Mouse (Mus musculus) forebrain, postnatal 0 days (tissue): ENCODE results near the gene Hmgcr. TPM values are rescaled to one million over a fixed set of nuclear protein-coding genes. Genes with fewer than 3 reads are reported as not detected.

Source experiments
- ATAC-seq: fragments of 200-750 bp; cut with Nextera tagmentation; 2 replicates; pipeline ENCODE4 v1.8.0; 2017; ENCODE audit warnings: mild to moderate bottlenecking, moderate library complexity
- DNase-seq: peaks from one replicate; pipeline ENCODE4 v3.0.0-alpha.2; 2015
- H3K27ac ChIP-seq: fragments of 300-500 bp; sonication (generic); 2 replicates; pipeline ENCODE4 v1.5.1; 2014; ENCODE audit warnings: low read depth, mild to moderate bottlenecking, antibody characterized with exemption, low read length, moderate library complexity, mixed read lengths
- H3K27me3 ChIP-seq: fragments of 300-500 bp; sonication (generic); 2 replicates; pipeline ENCODE4 v1.6.1; 2014; ENCODE audit warnings: mild to moderate bottlenecking, low read length, mixed read lengths; ENCODE audit not compliant: insufficient read depth
- H3K36me3 ChIP-seq: fragments of 300-500 bp; sonication (generic); 2 replicates; pipeline ENCODE4 v1.6.1; 2014; ENCODE audit warnings: mild to moderate bottlenecking, moderate library complexity; ENCODE audit not compliant: insufficient read depth
- H3K4me1 ChIP-seq: fragments of 300-500 bp; sonication (generic); 2 replicates; pipeline ENCODE4 v1.6.1; 2014; ENCODE audit warnings: antibody characterized with exemption; ENCODE audit not compliant: insufficient read depth
- H3K4me2 ChIP-seq: fragments of 300-500 bp; sonication (generic); 2 replicates; pipeline ENCODE4 v1.6.1; 2014; ENCODE audit warnings: low read depth, mild to moderate bottlenecking, moderate library complexity
- H3K4me3 ChIP-seq: fragments of 300-500 bp; sonication (generic); 2 replicates; pipeline ENCODE4 v1.5.1; 2014; ENCODE audit warnings: low read depth, low read length, mixed read lengths
- H3K9ac ChIP-seq: fragments of 300-500 bp; sonication (generic); 2 replicates; pipeline ENCODE4 v1.6.1; 2014; ENCODE audit warnings: mild to moderate bottlenecking
- H3K9me3 ChIP-seq: fragments of 300-500 bp; sonication (generic); 2 replicates; pipeline ENCODE4 v1.6.1; 2016; ENCODE audit warnings: low read length
- CTCF ChIP-seq: sonication (generic); IDR thresholded peaks from 2 replicates; pipeline ENCODE4 v1.5.1; 2016; ENCODE audit warnings: antibody characterized with exemption, control low read depth, low read depth
- WGBS: fragments of 180-500 bp; shearing (Covaris S2); extraction: QIAGEN DNeasy Blood & Tissue Kit; methylation state at CpG from one replicate; pipeline ENCODE4 v1.1.7; 2014; 5-methylcytosine and 5-hydroxymethylcytosine counted together
- polyA plus RNA-seq: library from polyadenylated mRNA; unstranded; fragments of >200 nt; fragmentation: Nextera tagmentation; extraction: Ambion mirVana; gene quantifications from 2 replicates; pipeline ENCODE4 v1.2.1, GENCODE M21; 2015
- total RNA-seq: library from RNA; depleted of rRNA; stranded (reverse); fragments of >200 nt; gene quantifications from 2 replicates; pipeline ENCODE4 v1.2.3, GENCODE M21; 2014; rRNA removed

The Hmgcr gene
- total RNA-seq (230 and 249 TPM in 2 replicates), polyA plus RNA-seq (142 and 175 TPM in 2 replicates)

GRCm38 (mm10) chr13:96670406-96671077, at the start of gene Hmgcr:
TSS of gene Hmgcr (minus strand) at chr13:96670936.
- Histone ChIP-seq H3K27ac (peak within 1 kb of the TSS; percentile 93), H3K9ac (peak within 1 kb of the TSS; percentile 93), H3K4me2 (peak within 1 kb of the TSS; percentile 65), H3K36me3 (peaks cover 7% of the 10 kb centered on the region), H3K4me3 (peak within 1 kb of the TSS; percentile 90), H3K4me1 (peaks cover 26% of the 10 kb centered on the region), H3K9me3 (no peaks in the 10 kb centered on the region), H3K27me3 (no peaks in the 10 kb centered on the region)
- peak; percentile 31 for TF ChIP-seq CTCF
- ATAC-seq, result peak; percentile 100
- under 1% methylated on average over 70 of the region's 70 CpGs for WGBS
- peak; percentile 99 for DNase-seq

DNA sequence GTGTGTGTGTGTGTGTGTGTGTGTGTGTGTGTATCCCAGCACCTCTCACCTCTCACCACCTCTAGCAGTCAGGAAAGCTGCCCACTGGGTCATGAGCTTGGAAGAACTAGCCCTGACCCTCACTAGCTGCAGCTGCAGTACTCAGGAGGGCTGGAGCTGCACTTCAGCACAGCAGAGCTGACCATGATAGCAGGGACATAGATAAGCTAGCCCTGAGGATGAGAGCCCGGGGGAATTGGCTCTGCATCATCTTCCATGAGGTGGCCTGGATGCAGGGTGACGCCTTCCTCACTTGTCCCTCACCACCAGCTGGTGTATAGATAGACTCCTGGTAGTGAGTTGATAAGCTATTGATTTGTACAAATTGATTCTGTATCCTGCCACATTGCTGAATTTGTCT, 49.3 kb upstream of the Hmgcr start:
- Histone ChIP-seq H3K4me3 (no peak overlapping the region), H3K9me3 (no peaks in the 10 kb centered on the region), H3K36me3 (no peaks in the 10 kb centered on the region), H3K9ac (no peak overlapping the region), H3K4me1 (no peaks in the 10 kb centered on the region), H3K27me3 (no peaks in the 10 kb centered on the region), H3K4me2 (no peak overlapping the region), H3K27ac (no peak overlapping the region)
- WGBS, result 89% methylated on average over 2 of the region's 2 CpGs
- DNase-seq (no peak), ATAC-seq (no peak)
- TF ChIP-seq CTCF, result no peak

DNA sequence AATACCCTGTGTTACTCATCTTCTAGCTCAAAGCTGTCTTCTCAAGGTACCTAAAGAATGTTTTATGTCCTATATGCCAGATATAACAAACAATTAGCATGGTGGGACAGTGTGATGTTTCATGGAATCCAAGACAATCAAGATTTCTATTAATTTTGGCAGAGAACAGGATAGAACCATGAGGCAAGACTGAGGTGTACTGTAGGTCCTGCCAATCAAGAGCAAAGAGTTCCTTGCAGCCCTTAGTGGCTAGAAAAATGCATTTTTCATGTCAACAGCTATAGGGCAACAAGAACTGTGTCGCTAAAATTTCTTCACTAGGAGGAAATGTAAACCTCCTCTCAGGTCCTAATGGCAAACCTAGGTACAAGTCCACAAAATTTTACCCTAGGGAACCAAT, 47.1 kb upstream of the Hmgcr start:
- Histone ChIP-seq H3K4me1 (no peaks in the 10 kb centered on the region), H3K4me2 (no peak overlapping the region), H3K27ac (no peak overlapping the region), H3K27me3 (no peaks in the 10 kb centered on the region), H3K9me3 (no peaks in the 10 kb centered on the region), H3K4me3 (no peak overlapping the region), H3K9ac (no peak overlapping the region), H3K36me3 (no peaks in the 10 kb centered on the region)
- 67% methylated on average over 1 of the region's 1 CpGs for WGBS
- DNase-seq, result no peak
- no peak for ATAC-seq
- no peak for TF ChIP-seq CTCF

DNA sequence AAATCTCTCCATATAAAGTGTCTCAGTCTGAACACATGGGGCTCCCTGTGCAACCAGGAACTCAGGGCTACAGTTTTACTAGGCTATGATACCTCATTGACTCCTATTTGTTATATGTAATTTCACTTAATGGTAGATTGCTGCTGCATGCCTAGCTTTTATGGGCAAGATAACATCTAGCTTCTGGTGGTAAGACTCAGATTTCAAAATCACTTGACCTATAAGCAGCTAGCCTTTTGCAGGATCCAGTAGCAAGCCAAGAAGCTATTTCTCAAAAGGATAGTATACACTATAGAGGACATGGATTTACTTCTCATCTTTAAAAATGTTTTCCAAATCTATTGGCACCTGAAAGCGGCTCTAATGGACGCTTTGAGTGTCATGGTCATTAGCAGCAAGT, 45.6 kb upstream of the Hmgcr start:
- no peaks in the 10 kb centered on the region for H3K27me3 ChIP-seq
- H3K9ac ChIP-seq, result no peak overlapping the region
- no peaks in the 10 kb centered on the region for H3K4me1 ChIP-seq
- ATAC-seq, result no peak
- H3K9me3 ChIP-seq, result no peaks in the 10 kb centered on the region
- DNase-seq, result no peak
- no peak overlapping the region for H3K4me2 ChIP-seq
- no peak overlapping the region for H3K27ac ChIP-seq
- no peak overlapping the region for H3K4me3 ChIP-seq
- 97% methylated on average over 2 of the region's 2 CpGs for WGBS
- no peaks in the 10 kb centered on the region for H3K36me3 ChIP-seq
- TF ChIP-seq CTCF, result no peak

- Histone ChIP-seq H3K27ac (no peak overlapping the region), H3K9ac (no peak overlapping the region), H3K9me3 (no peaks in the 10 kb centered on the region), H3K4me3 (no peak overlapping the region), H3K36me3 (no peaks in the 10 kb centered on the region), H3K27me3 (no peaks in the 10 kb centered on the region), H3K4me1 (no peaks in the 10 kb centered on the region), H3K4me2 (no peak overlapping the region)
- DNase-seq, result no peak
- TF ChIP-seq CTCF, result no peak
- no peak for ATAC-seq
- WGBS, result 79% methylated on average over 8 of the region's 8 CpGs
Measured at GRCm38 (mm10) chr13:96709269-96710233, 38.8 kb upstream of the Hmgcr start.

DNA sequence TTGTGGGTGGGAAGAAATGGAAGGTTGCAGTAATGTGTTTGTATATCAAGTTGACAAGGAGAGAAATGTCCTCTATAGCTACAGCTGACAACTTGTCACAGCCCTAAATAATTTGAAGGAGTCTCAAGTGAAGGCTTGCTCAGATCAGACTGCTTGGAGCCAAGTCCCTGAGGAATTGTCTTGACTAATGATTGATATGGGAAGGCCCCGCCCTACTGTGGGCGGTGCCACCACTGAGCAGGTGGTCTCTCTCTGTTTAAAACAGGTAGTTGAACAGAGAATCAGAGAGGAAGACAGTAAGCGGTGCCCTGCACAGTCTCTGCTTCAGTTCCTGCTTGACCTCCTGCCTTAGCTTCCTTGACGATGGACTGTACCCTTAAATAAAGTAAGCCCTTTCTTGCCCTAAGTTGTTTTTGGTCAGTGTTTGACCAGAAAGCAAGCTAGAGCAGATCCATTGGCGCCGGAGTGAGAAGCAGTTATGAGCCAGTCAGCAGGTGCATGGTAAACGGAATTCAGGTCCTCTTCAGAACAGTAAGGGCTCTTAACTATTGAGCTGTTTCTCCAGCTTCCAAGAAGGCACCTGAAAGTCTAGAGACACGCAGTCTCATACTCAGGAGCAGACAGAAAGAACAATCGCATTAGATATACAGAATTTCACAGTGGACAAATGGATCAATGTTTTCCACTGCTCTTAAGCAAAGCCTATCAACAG, 32.0 kb upstream of the Hmgcr start:
- Histone ChIP-seq H3K27ac (no peak overlapping the region), H3K4me2 (no peak overlapping the region), H3K9ac (no peak overlapping the region), H3K9me3 (no peaks in the 10 kb centered on the region), H3K27me3 (no peaks in the 10 kb centered on the region), H3K36me3 (no peaks in the 10 kb centered on the region), H3K4me1 (no peaks in the 10 kb centered on the region), H3K4me3 (no peak overlapping the region)
- ATAC-seq, result no peak
- no peak for TF ChIP-seq CTCF
- DNase-seq, result no peak
- 79% methylated on average over 9 of the region's 9 CpGs for WGBS
